Mouse (Mus musculus): ENCODE measurements around the gene Podxl. TPM values are rescaled to one million over a fixed set of nuclear protein-coding genes. Genes with fewer than 3 reads are reported as not detected.
A peak's percentile ranks its signal among the peaks of the same experiment; 100 is the strongest.

The Podxl gene
- 10 to 100 TPM; 18.6 to 18.7 TPM for total RNA-seq (2021)
- long read RNA-seq, experiment 1, full-length matches to known transcripts = 1 of 11 reads
- long read RNA-seq, experiment 1, partial matches to known transcripts = 1 of 11 reads
- long read RNA-seq, experiment 1, other reads (novel, unspliced or antisense) = 9 of 11 reads
- long read RNA-seq, experiment 2, partial matches to known transcripts = 0 of 8 reads
- long read RNA-seq, experiment 2, other reads (novel, unspliced or antisense) = 8 of 8 reads

DNA sequence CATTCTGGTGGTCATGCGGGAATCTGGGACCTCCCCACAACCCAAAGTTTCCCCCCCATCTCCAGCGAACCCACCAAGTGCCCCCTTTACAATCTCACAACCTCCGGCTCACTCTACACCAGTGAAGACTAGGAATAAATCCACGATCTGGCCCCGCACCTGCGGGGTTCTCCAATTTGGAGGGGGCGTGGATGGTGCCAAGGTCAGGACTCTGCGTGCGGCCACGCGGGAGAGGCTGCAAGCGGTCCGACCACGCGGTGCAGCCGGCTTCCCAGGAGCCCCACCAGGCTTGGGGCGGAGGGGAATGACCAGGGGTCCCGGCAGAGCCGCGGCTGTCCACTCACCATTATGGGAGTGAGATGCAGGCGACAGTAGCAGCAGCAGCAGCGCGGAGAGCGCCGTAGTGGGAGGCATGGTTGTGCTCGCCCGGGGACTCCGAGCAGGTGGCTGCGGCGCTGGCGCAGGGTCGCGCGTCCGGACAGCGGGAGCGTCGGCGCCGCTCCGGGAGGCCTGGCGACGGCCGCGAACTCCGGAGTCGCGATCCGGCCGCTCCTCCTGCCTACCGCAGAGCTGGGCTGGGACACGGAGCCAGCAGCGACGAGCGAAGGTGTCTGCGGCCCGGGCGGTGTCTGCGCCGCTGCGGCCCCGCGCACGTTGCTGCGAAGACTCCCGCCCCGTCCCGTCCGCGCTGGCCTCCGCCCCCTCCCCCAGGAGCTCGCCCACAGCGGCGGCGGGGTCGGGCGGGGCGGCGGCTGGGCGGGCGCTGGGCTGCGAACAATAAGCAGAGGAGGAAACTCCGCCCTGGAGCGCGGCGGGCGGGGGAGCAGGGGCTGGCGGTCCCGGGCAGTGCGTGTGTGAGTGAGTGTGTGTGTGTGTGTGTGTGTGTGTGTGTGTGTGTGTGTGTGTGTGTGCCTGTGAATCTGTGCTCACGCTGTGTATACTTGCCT lies at the start of gene Podxl:
Podxl (minus strand) TSS at position 747 of the 947 bp plus-strand sequence.
- intact Hi-C loops (cut with DNase I) = no loop called here
- peak; percentile 47 to 54 for DNase-seq (ENCODE audit: low spot score in 2 of 2)

DNA sequence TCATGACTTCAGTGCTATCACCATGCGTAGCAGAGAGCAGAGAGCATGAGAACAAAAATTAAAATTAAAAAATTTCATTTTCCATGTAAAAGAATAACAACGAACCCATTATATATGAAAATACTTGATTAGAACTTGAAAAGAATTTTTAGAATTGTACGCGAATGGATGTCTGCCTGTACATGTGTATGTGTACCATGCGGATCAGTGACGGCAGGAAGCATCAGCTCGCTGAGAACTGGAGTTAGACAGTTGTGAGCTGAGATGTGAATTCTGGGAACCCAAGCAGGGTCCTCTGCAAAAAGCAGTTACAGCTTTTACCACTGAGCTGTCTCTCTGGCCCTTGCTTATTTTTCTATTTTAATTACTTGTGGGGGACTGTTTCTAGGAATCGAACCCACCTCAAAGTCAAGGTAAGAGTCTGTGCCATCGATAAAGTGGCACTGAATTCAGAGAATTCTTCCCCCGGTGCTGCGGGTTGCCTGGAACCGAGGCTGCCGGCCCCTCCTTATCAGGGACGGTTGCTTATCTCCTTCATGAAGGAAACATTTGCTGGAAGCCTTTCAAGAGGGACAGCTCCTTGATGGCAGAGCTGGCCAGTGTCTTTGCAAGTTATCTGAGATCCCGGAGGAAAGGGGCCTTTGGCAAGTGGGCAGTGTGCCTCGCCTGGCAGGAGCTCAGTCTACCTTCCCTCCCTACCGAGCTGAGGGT lies 48.9 kb upstream of the Podxl start:
- DNase-seq (ENCODE audit: low spot score in 2 of 2) = no peak
- intact Hi-C loops (cut with DNase I) = no loop called here

DNA sequence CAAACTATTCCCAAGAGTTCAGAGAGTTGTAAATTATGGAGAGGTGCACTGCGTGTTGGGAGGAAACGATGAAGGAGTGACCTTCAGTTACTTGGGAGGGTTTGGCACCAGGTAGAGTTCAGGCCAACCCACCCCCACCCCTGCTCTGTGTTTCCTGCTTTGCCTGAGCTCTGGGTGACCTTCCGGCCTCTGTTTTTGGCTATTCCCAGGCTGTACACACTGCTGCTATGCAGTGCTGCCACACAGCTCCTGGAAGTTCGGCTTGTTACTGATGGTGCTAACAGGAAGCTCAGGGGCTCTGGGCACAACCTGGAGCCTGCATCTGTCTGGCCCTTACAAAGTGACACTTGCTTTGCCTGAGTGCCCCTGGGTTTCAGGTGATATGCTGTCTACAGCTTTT lies 42.6 kb upstream of the Podxl start:
- DNase-seq (ENCODE audit: low spot score in 2 of 2) = no peak

DNA sequence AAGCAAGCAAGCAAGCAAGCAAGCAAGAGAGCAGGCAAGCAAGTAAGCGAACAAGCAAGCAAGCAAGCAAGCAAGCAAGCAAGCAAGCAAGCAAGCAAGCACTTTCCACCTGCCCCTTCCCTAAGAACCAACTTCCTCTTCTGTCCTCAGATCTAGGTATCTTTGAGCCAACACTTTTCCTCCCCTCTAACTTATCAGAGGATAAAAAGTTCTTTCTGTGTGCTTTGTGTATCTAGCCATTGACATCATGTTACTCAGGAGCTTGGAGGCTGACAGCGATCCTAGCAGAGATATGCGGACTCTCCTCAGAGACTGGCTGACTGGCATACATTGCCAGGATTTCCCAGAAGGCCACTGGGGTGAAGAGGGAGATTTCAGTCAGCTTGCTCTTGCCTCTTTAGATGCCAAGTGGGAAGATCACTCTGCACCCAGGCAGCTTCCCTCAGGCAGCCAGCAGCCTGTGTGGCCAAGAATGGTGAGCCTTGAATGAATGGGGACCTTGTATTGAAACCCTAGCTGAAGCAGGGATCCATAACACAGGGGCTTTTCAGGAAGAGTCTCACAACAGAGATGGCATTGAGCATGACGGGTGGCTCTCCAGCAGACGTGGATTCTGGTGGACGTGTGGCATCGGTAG lies 41.0 kb upstream of the Podxl start:
- intact Hi-C loops (cut with DNase I) = no loop called here
- no peak for DNase-seq (ENCODE audit: low spot score in 2 of 2)

More for the DNA sequence above, 42.6 kb upstream of the Podxl start:
- intact Hi-C loops (cut with DNase I) = no loop called here

DNA sequence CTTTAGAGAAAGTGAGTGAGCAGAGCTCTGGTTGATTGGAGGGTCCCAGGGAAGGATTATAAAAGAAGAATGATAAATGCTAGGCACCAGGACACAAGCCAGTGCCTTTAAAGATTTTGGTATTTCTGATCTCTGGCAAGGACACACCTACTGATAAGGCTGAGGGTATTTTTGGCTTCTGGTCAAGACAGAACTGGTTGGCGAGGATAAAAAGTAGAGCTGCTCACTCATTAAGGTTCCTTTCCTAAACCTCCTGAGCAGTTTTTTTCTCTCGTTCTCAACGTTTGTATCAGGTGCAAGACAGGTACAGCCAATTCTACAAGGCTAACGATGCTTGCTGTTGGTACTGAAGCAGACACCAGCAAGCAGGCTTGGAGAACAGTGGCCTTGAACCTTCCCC lies 38.7 kb upstream of the Podxl start:
- intact Hi-C loops (cut with DNase I) = no loop called here
- no peak for DNase-seq (ENCODE audit: low spot score in 2 of 2)

DNA sequence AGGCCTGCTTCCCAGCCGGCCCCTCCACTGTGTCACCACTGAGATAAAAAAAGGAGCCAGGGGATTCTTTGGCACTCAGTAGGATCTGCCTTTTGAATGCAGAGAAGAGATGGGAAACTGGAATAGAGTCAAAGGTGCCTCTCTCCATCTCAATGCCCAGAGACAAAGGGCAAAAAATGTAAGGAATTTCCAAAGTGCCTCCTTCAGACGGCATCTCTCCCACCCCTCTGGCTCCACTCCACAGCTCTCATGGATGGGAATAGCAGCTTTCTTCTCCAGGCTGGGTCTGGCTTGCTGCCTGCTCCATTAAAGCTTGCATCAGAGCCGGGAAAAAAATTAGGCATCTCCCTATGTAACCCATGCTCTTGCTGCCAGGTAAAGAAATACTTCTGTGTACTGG lies 37.4 kb upstream of the Podxl start:
- intact Hi-C loops (cut with DNase I) = no loop called here
- DNase-seq (ENCODE audit: low spot score in 2 of 2) = peak; percentile 59 to 74

DNA sequence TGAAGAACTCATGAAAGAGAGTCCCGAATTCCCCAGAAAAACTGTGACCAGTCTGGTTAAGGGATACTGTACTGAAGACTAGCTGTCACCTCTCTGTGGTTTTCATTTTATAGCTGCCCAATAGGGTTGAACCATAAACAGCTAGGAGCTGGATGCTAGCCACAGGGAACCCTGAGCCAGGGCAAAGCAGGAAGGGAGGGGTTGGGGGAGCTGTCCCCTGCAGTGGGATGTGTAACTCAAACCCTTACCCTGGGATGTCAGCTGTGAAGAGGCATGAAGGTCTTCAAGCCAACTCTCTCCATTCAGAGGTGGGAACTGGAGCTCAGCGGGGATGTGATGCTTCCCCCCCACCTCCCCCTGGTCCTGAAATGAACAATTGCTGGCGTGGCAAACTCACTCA lies 36.1 kb upstream of the Podxl start:
- no peak for DNase-seq (ENCODE audit: low spot score in 2 of 2)
- intact Hi-C loops (cut with DNase I) = no loop called here

DNA sequence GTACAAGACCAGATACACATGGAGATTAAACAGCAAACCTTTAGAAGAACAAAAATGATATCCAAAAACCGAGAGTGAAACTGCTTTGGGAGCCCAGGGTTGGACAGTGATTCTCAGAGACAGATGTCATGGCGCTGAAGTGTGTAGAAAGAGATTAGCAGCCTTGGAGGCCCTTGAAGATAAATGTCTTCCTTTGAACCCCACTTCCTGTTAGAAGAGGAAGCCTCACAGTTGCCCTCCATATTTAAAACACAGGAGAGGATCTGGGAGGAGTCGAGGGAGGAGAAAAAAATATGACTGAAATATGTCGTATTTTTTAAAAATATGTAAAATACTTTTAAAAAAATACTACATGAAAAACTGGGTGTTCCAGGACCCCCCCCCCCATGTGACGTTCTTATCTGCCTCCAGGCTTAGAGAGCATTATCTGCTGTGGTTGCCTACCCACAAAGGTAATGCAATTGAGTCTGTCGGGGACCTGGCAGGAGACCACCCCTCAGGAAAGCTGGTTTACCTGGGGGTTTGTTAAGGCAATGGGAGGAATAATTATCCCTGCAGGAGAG lies 34.6 kb upstream of the Podxl start:
- intact Hi-C loops (cut with DNase I) = no loop called here
- DNase-seq (ENCODE audit: low spot score in 2 of 2) = no peak

DNA sequence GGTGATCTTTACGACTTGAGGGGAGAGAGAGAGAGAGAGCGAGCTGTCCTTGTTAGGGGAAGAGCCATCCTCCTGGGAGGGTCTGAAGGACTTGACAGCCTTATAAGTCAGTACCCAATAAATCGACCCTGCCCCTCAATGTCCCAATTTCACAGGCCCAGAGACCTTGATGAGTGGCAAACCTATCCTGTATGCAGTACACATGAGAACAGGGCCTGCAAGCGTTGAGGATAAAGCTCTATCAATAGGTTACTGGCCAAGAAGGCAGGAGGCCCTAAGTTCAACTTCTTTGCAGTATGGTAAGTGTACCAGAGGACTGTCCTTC lies 33.3 kb upstream of the Podxl start:
- intact Hi-C loops (cut with DNase I) = no loop called here
- DNase-seq (ENCODE audit: low spot score in 2 of 2) = no peak

DNA sequence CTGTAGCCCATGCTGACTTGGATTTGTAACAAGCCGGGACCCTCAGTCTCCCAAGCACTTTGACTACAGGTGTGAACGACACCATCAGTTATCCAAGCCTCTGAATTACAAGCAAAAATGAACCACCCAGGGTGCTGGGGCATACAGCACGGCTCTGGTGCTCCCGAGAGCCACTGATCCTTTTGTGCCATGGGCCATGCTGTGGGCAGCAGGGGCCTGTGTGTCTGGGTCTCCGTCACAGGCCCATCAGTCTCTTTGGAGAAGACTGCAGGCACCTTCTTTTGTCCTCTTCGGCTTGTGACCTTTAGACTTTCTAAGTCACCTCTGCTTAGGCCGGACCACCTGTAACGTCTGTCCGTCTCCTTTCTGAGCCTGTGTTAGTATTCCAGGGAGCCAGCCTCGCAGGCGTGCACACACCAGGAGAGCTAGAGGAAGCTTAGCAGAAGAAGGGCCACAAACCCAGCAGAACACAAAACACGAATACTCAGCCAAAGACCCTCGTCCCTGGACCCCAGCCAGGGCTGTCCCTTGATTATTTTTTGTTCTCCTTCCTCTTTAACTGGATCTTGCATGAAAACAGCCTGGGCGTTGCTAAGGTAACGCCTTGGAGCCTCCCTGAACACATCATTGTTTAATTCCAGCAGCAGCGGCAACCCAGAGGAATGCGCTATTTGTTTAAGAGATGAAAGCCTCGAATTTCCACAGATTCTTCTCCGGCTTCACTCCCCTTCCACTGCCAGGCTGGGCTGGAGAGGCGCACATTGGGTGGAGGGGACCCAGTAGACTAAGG lies 32.8 kb upstream of the Podxl start:
- intact Hi-C loops (cut with DNase I) = no loop called here
- peak; percentile 65 to 76 for DNase-seq (ENCODE audit: low spot score in 2 of 2)

DNA sequence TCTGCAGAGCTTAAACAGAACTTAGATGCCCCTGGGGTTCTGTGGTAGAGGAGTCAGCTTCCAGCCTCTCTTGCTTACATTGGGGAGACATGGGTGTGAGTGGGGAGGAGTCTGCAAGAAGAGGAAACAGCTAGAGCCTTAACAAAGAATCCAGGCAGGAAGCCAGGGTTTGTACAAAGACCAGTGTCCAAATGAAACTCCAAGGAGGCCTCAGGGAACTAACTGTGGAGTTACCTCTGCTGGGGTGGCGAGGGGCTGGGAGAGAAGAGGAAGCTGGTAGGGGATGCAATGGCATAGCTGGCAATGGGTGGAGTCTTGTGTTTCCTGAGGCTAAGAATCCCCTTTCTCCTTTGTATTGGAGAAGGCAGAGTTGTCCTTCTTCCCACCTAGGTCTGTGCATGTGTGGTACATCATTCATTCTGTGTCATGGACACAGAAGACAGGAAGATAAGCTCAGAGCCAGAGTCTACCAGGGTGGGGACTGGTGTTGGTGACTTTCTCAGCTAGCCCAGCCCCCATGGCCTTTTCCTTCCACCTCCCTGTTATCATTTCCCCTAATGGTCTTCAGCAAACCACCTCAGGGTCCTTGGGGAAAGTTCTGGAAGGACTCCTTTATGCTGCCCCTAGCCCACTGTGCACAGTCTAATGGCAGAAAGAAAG lies 28.9 kb upstream of the Podxl start:
- DNase-seq (ENCODE audit: low spot score in 2 of 2) = no peak
- intact Hi-C loops (cut with DNase I) = no loop called here

DNA sequence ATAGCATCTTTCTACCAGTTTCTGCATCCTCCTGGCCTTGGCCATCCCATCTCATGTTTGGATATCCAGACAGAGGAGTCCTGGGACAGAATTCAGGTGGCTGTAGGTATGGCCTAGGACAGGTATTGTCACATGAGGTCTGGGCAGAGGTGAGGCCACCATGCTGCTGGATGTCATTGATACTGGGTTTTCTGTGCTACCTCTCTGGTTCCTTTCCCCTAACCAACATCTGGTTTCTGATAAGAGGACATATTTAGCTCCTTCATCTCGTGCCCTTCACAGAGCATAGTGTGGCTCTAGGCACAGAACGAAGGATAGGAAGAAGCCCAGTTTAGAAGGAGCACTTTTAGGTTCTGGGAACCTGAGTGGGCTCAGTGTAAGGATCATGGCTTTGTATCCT lies 28.3 kb upstream of the Podxl start:
- intact Hi-C loops (cut with DNase I) = no loop called here
- DNase-seq (ENCODE audit: low spot score in 2 of 2) = no peak

DNA sequence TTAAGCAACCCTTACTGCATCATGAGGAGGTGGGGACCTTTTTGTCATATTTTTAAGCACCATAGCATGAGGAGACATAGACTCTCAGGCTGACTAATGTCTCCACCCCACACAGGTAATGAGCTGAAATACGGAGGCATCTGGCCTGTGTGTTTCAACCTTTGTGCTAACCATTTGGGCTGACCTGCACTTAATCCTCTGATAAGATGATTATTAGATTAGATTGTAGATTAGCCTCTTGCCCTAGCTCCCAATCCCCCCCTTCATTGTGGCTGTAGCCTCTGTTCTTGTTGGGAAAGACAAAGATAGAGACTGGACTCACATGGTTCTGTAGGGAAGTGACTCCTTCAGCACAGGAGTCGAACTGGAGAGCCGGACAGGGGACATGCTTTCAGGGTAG lies 27.9 kb upstream of the Podxl start:
- intact Hi-C loops (cut with DNase I) = no loop called here
- no peak for DNase-seq (ENCODE audit: low spot score in 2 of 2)

DNA sequence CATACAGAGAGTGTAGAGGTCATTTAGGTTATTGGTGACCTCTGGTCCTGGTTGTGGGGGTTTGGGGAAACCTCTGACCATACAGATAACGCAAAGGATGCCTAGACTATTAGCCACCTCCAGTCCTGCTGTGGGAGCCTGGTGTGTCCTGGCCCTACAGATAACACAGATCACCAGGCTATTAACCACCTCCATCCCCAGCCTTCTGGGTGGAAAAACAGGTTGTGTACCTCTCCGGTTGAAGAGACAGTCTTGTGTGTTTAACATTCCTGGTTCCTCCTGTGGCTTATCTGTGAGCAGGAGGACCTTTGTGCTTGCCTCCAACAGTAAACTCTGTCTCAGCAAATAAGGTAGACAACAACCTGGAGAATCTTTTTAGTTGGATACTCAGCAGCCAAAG lies 27.0 kb upstream of the Podxl start:
- no peak for DNase-seq (ENCODE audit: low spot score in 2 of 2)
- intact Hi-C loops (cut with DNase I) = no loop called here

DNA sequence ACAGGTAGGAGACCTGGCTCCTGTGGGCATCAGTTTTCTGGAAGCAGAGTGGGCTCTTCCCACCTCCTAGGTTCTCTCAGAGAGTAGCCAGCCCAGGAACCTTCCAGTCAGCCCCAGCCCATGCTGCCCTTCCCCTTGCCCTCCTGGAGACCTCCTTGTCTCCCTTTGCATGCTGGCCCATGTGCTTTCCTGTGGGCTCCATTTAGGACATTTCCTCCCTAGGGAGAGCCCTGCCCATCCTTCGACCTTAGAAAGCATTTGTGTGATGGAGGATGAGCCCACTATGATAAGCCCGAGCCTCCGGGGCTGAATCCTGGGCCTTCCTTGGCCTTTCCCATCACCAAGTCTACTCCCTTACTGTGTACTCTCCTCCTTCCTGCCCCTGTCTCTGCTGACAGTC lies 25.5 kb upstream of the Podxl start:
- intact Hi-C loops (cut with DNase I) = no loop called here
- no peak for DNase-seq (ENCODE audit: low spot score in 2 of 2)

DNA sequence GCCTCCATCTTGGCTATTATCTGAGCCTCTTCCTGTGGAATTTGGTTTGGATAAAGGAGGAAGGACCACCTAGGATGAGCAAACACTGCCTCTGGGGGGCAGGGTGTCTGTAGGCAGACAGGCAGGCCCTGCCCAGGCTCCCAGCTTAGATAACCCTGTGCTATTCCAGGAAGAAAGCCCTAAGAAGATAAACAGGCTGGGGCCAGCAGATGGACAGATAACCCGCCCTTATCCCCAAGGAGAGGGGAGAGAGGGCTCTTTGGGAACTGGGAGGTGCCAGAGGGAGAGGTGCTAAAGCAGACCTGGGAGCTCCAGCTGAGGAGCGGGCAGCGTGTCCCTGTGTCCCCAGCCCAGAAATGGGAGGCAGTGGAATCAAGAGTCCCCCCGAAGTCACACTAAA lies 23.9 kb upstream of the Podxl start:
- no peak for DNase-seq (ENCODE audit: low spot score in 2 of 2)
- intact Hi-C loops (cut with DNase I) = no loop called here

DNA sequence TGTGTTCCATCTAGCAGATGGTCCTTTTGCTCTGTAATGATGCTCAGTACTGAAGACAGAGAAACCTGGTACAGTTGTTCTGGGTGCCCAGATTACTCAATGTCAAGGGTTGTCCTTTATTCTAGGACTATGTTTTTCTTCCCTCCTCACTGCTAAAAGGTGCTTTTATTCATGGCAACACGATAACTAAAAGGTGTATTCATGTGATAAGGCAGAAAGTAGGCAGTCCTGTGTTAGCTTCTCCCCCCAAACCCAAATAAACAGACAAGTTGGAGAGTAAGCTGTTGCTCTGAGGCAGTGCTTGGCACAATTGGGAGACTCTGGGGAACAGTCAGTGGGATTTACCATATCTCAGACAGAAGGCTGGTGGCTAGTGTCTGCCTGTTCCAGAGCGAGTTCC lies 22.3 kb upstream of the Podxl start:
- no peak for DNase-seq (ENCODE audit: low spot score in 2 of 2)
- intact Hi-C loops (cut with DNase I) = no loop called here

DNA sequence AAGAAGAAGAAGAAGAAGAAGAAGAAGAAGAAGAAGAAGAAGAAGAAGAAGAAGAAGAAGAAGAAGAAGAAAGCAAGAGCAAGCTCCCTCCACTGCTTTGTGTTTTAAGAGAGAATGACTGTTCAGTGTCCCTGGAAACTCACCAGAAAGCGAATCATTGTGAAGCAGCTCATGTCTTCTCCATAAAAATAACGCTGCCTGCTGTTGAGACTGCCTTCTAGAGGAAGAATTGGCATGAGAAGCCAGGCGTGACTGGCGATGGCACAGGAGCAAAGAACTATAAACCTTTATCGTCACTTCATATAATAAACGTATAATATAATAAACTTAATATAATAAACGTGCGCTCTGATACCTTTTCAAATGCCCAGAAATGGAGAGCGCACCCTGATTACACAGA lies 12.4 kb upstream of the Podxl start:
- intact Hi-C loops (cut with DNase I) = no loop called here
- peak; percentile 42 to 80 for DNase-seq (ENCODE audit: low spot score in 2 of 2)

DNA sequence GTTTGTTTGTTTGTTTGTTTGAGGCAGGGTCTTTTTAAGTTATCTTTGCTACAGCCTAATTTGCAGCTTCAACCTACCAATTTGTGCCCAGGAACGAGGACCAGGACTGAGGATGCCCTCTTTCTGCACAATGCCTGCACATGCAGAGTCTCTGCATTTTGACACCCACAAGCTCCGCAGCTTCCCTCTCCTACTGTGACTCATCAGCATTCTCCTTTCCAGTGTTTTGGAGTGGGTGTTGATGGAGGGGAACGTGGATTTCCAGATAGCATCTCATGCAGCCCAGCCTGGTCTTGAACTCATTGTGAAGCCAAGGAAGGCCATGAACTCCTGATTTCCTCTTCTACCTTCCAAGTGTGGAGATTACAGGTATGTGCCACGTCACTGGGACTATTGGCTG lies 11.3 kb upstream of the Podxl start:
- DNase-seq (ENCODE audit: low spot score in 2 of 2) = peak; percentile 37 to 56

More for the DNA sequence above, 11.3 kb upstream of the Podxl start:
- intact Hi-C loops (cut with DNase I) = no loop called here

Measured in left cerebral cortex, postnatal 14 days (tissue).